Mouse (Mus musculus) kidney, postnatal 0 days (tissue): ENCODE data around the gene Rrm1. TPM values are rescaled to one million over a fixed set of nuclear protein-coding genes. Genes with fewer than 3 reads are reported as not detected.

Experiments
- ATAC-seq: fragments of 200-750 bp; cut with Nextera tagmentation; replicated peaks from 2 replicates; pipeline ENCODE4 v1.8.0; 2017; ENCODE audit warnings: low read depth, moderate number of reproducible peaks, moderate TSS enrichment, moderate library complexity; ENCODE audit not compliant: low FRiP score
- DNase-seq: peaks from one replicate; pipeline ENCODE4 v3.0.0-alpha.2; 2016; ENCODE audit warnings: low spot score
- H3K27ac ChIP-seq: fragments of 300-500 bp; sonication (generic); 2 replicates; pipeline ENCODE4 v1.5.1; 2014; ENCODE audit warnings: mild to moderate bottlenecking
- H3K27me3 ChIP-seq: fragments of 300-500 bp; sonication (generic); 2 replicates; pipeline ENCODE4 v1.6.1; 2014; ENCODE audit warnings: low read length, mixed read lengths; ENCODE audit not compliant: insufficient read depth
- H3K36me3 ChIP-seq: fragments of 300-500 bp; sonication (generic); 2 replicates; pipeline ENCODE4 v1.6.1; 2014; ENCODE audit warnings: low read length, mixed read lengths; ENCODE audit not compliant: insufficient read depth
- H3K4me1 ChIP-seq: fragments of 300-500 bp; sonication (generic); replicated peaks from 2 replicates; pipeline ENCODE4 v1.6.1; 2014; ENCODE audit warnings: antibody characterized with exemption, low read length, mixed read lengths; ENCODE audit not compliant: insufficient read depth
- H3K4me2 ChIP-seq: fragments of 300-500 bp; sonication (generic); 2 replicates; pipeline ENCODE4 v1.6.1; 2014; ENCODE audit warnings: mild to moderate bottlenecking, low read length, moderate library complexity, mixed read lengths
- H3K4me3 ChIP-seq: fragments of 300-500 bp; sonication (generic); replicated peaks from 2 replicates; pipeline ENCODE4 v1.5.1; 2014; ENCODE audit warnings: low read depth, low read length
- H3K9ac ChIP-seq: fragments of 300-500 bp; sonication (generic); 2 replicates; pipeline ENCODE4 v1.6.1; 2014; ENCODE audit warnings: low read depth, low read length
- H3K9me3 ChIP-seq: fragments of 300-500 bp; sonication (generic); replicated peaks from 2 replicates; pipeline ENCODE4 v1.6.1; 2016; ENCODE audit warnings: low read length, inconsistent platforms, mixed read lengths
- CTCF ChIP-seq: IDR thresholded peaks from 2 replicates; pipeline ENCODE4 v1.5.1; 2016; ENCODE audit warnings: antibody characterized with exemption, low read depth, mild to moderate bottlenecking, moderate library complexity
- WGBS: fragments of 180-500 bp; shearing (Covaris S2); extraction: QIAGEN DNeasy Blood & Tissue Kit; methylation state at CpG from one replicate; pipeline ENCODE4 v1.1.7; 2014; 5-methylcytosine and 5-hydroxymethylcytosine counted together
- polyA plus RNA-seq: library from polyadenylated mRNA; unstranded; fragments of >200 nt; fragmentation: Nextera tagmentation; extraction: Ambion mirVana; gene quantifications from 2 replicates; pipeline ENCODE4 v1.2.1, GENCODE M21; 2015

The Rrm1 gene
- polyA plus RNA-seq: 52.0 and 70.6 TPM in 2 replicates

DNA sequence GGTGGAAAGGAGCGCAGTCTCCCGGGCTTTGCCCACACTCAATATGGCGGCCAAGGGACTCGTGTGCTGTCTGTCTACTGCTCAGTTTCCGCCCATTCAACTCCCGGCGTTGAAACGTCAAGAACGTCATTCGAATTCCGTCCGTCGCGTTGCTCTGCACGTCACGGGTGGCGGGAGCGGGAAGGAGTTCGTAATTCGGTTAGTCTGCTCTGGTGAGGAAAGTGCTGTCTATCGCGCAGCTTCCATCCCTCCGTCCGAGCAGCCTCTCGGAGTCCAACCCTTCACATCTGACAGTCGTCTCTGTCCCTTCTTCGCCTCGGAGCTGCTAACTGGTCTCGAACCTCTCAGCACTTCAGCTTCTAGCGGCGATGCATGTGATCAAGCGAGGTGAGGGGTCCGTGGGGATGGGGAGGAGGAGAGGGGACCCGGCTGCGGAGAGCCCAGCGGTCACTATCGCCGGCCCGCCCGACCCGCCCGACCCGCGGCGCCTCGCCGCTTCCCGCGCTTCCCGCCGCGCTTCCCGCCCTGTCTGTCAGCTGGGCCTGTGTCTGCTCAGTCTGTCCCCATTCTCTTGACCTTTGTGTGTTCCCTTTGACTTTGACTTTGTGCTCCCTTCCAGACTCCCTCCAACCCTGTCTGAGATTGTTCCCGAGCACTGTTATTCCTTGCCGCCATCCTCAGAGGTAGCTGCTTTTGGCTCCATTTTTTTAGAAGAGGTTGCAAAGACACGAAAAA, at the start of gene Rrm1:
Rrm1 (plus strand) TSS at position 39 of the 735 bp plus-strand sequence.
- under 1% methylated on average over 56 of the region's 56 CpGs for WGBS
- H3K27me3 ChIP-seq: no peaks in the 10 kb centered on the region
- TF ChIP-seq CTCF: no peak
- peak within 1 kb of the TSS; percentile 61 for H3K4me2 ChIP-seq
- peak within 1 kb of the TSS; percentile 58; the same call in 1 of the 2 replicates for H3K27ac ChIP-seq
- ATAC-seq (peak; percentile 99), DNase-seq (peak; percentile 99)
- no peaks in the 10 kb centered on the region; the same call in 1 of the 2 replicates for H3K4me1 ChIP-seq
- H3K9me3 ChIP-seq: no peaks in the 10 kb centered on the region
- H3K36me3 ChIP-seq: 0 out of 2 replicates have a peak, but pooled peaks cover 7% of the 10 kb centered on the region
- peak within 1 kb of the TSS; percentile 68 for H3K9ac ChIP-seq
- peak within 1 kb of the TSS; percentile 72 for H3K4me3 ChIP-seq

- H3K9ac ChIP-seq: no peak overlapping the region
- no peaks in the 10 kb centered on the region for H3K27me3 ChIP-seq
- DNase-seq (no peak), ATAC-seq (no peak)
- no peak for TF ChIP-seq CTCF
- 88% methylated on average over 2 of the region's 2 CpGs for WGBS
- H3K27ac ChIP-seq: no peak overlapping the region
- no peaks in the 10 kb centered on the region for H3K36me3 ChIP-seq
- no peak overlapping the region for H3K4me2 ChIP-seq
- no peaks in the 10 kb centered on the region for H3K4me1 ChIP-seq
- no peaks in the 10 kb centered on the region for H3K9me3 ChIP-seq
- H3K4me3 ChIP-seq: no peak overlapping the region
Observed at GRCm38 (mm10) chr7:102393898-102394297, 47.6 kb upstream of the Rrm1 start.

DNA sequence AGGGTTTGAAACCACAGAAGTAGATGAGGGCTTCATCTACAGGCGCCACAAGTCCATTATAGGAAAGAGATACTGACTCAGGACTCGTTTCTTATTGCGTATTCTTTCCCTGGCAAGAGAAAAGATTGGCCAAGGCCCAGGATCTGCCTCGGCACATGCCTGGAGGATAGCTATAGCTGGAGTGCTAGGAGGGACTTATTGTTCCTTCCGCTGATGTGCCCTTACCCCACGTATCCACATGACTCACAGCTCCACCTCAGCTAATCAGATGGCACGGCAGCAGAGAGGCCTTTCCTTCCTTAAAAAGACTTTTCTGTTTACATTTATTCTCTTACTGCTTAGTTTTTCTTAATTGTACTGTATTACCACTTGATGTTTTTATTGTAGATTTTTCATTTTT, 45.6 kb upstream of the Rrm1 start:
- no peak for TF ChIP-seq CTCF
- no peak overlapping the region for H3K4me3 ChIP-seq
- no peak overlapping the region for H3K27ac ChIP-seq
- H3K27me3 ChIP-seq: no peaks in the 10 kb centered on the region
- 77% methylated on average over 7 of the region's 7 CpGs for WGBS
- no peaks in the 10 kb centered on the region for H3K36me3 ChIP-seq
- no peak overlapping the region for H3K9ac ChIP-seq
- no peaks in the 10 kb centered on the region for H3K9me3 ChIP-seq
- no peak overlapping the region for H3K4me2 ChIP-seq
- no peak for DNase-seq
- no peak for ATAC-seq
- no peaks in the 10 kb centered on the region for H3K4me1 ChIP-seq

DNA sequence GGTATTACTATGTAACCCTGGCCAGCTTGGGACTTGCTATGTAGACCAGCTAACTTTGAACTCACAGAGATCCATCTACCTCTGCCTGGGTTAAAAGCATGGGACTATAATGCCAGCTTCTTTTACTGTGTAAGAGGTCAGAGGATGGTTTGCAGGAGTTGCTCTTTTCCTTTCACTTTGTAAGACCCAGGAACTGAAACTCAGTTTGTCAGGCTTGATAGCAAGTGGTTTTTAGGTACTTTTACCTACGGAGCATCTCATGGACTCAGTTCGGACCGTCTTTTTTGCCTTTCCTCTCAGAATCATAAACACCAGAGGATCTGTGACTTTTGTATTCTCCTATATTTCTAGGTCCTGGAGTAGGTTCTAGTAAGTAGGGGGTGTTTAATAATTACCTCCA, 45.2 kb upstream of the Rrm1 start:
- DNase-seq (no peak), ATAC-seq (no peak)
- no peaks in the 10 kb centered on the region for H3K36me3 ChIP-seq
- no peak overlapping the region for H3K9ac ChIP-seq
- H3K4me3 ChIP-seq: no peak overlapping the region
- no peak overlapping the region for H3K4me2 ChIP-seq
- WGBS: 94% methylated on average over 3 of the region's 3 CpGs
- no peaks in the 10 kb centered on the region for H3K4me1 ChIP-seq
- H3K27me3 ChIP-seq: no peaks in the 10 kb centered on the region
- no peak for TF ChIP-seq CTCF
- H3K9me3 ChIP-seq: no peaks in the 10 kb centered on the region
- H3K27ac ChIP-seq: no peak overlapping the region

DNA sequence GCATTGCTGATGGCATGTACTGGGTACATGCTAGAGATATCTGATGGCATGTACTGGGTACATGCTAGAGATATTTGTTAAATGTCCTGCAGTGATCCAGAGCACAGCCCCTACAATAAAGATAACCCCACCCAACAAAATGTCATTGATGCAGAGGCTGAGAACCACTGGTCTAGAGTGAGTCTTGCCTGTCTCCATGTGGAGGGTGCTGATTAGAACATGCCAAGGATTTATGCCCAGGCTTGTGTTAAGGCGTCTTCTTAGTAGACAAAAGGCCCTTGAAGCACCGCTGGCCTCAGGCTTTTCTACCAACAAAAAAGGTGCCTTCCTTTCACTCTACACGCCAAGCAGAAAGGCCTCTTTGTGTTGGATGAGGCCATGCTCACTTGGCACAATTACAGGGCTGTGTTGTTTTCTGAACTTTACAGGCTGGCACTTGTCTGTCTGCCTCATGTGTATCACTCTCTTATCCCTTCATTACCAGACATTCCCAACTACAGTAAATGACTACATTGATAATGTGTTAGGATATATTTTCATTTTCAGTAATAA, 42.2 kb upstream of the Rrm1 start:
- ATAC-seq (no peak), DNase-seq (no peak)
- 83% methylated on average over 3 of the region's 3 CpGs for WGBS
- H3K9me3 ChIP-seq: no peaks in the 10 kb centered on the region
- no peaks in the 10 kb centered on the region for H3K27me3 ChIP-seq
- no peak overlapping the region for H3K4me3 ChIP-seq
- TF ChIP-seq CTCF: no peak
- H3K36me3 ChIP-seq: no peaks in the 10 kb centered on the region
- no peaks in the 10 kb centered on the region for H3K4me1 ChIP-seq
- H3K9ac ChIP-seq: no peak overlapping the region
- H3K4me2 ChIP-seq: no peak overlapping the region
- H3K27ac ChIP-seq: no peak overlapping the region

DNA sequence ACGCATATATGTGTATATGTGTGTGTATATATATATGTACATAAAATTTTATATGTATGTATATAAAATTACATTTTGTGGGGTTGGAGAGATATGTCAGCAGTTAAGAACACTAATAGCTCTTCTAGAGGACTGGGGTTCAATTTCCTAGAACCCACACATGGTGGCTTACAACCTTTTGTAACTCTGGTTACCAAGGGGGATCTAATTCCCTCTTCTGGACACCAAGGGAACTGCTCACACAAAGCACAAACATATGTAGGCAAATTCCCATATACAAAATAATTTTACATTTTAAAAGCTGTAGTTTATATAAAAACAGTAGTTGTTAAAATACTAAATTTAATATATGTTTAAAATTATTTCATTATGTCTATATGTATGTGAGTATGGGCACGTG, 37.4 kb upstream of the Rrm1 start:
- Histone ChIP-seq H3K36me3 (no peaks in the 10 kb centered on the region), H3K9ac (no peak overlapping the region), H3K4me2 (no peak overlapping the region), H3K4me1 (no peaks in the 10 kb centered on the region), H3K27ac (no peak overlapping the region), H3K9me3 (no peaks in the 10 kb centered on the region), H3K4me3 (no peak overlapping the region), H3K27me3 (no peaks in the 10 kb centered on the region)
- ATAC-seq (no peak), DNase-seq (no peak)
- TF ChIP-seq CTCF: no peak
- WGBS: 93% methylated on average over 2 of the region's 2 CpGs
